Mouse (Mus musculus) kidney, embryonic 14.5 days (tissue): ENCODE measurements around the gene Kcnh4. TPM values are rescaled to one million over a fixed set of nuclear protein-coding genes. Genes with fewer than 3 reads are reported as not detected.

ENCODE experiments used
- ATAC-seq: fragments of 200-750 bp; cut with Nextera tagmentation; 2 replicates; pipeline ENCODE4 v1.8.0; 2017; ENCODE audit warnings: moderate number of reproducible peaks, mild to moderate bottlenecking, moderate TSS enrichment, moderate library complexity; ENCODE audit not compliant: low FRiP score, low TSS enrichment
- H3K27ac ChIP-seq: fragments of 300-500 bp; sonication (generic); 2 replicates; pipeline ENCODE4 v1.5.1; 2014; ENCODE audit warnings: low read depth, mild to moderate bottlenecking, low read length, moderate library complexity, mixed read lengths
- H3K27me3 ChIP-seq: fragments of 300-500 bp; sonication (generic); 2 replicates; pipeline ENCODE4 v1.6.1; 2014; ENCODE audit warnings: mild to moderate bottlenecking, low read length; ENCODE audit not compliant: control insufficient read depth, insufficient read depth
- H3K36me3 ChIP-seq: fragments of 300-500 bp; sonication (generic); 2 replicates; pipeline ENCODE4 v1.6.1; 2014; ENCODE audit warnings: low read length, mixed read lengths; ENCODE audit not compliant: control insufficient read depth, insufficient read depth
- H3K4me1 ChIP-seq: fragments of 300-500 bp; sonication (generic); 2 replicates; pipeline ENCODE4 v1.6.1; 2014; ENCODE audit warnings: low read length, mixed read lengths; ENCODE audit not compliant: control insufficient read depth, insufficient read depth
- H3K4me2 ChIP-seq: fragments of 300-500 bp; sonication (generic); replicated peaks from 2 replicates; pipeline ENCODE4 v1.6.1; 2014; ENCODE audit warnings: low read depth, mild to moderate bottlenecking, low read length
- H3K4me3 ChIP-seq: fragments of 300-500 bp; sonication (generic); 2 replicates; pipeline ENCODE4 v1.5.1; 2014; ENCODE audit warnings: mild to moderate bottlenecking, low read length
- H3K9ac ChIP-seq: fragments of 300-500 bp; sonication (generic); 2 replicates; pipeline ENCODE4 v1.6.1; 2014; ENCODE audit warnings: low read depth, mild to moderate bottlenecking, low read length, moderate library complexity
- H3K9me3 ChIP-seq: fragments of 300-500 bp; sonication (generic); 2 replicates; pipeline ENCODE4 v1.6.1; 2016; ENCODE audit warnings: low read length; ENCODE audit not compliant: control insufficient read depth
- WGBS: fragments of 180-500 bp; shearing (Covaris S2); extraction: QIAGEN DNeasy Blood & Tissue Kit; methylation state at CpG from one replicate; pipeline ENCODE4 v1.1.7; 2014; 5-methylcytosine and 5-hydroxymethylcytosine counted together
- polyA plus RNA-seq: library from polyadenylated mRNA; unstranded; fragments of >200 nt; fragmentation: Nextera tagmentation; extraction: Ambion mirVana; gene quantifications from 2 replicates; pipeline ENCODE4 v1.2.1, GENCODE M21; 2014

Kcnh4 gene
- polyA plus RNA-seq, 1 experiment from 2014 or later: not detected

GRCm38 (mm10) chr11:100735134-100735865, 24.4 kb downstream of the Kcnh4 start:
- Histone ChIP-seq H3K4me2 (no peak overlapping the region; the same call in 1 of the 2 replicates), H3K9ac (no peak overlapping the region), H3K27me3 (no peaks in the 10 kb centered on the region), H3K36me3 (peaks cover 9% of the 10 kb centered on the region; the same call in 1 of the 2 replicates), H3K4me3 (no peak overlapping the region), H3K4me1 (peaks cover 19% of the 10 kb centered on the region), H3K9me3 (no peaks in the 10 kb centered on the region), H3K27ac (no peak overlapping the region)
- no peak for ATAC-seq
- WGBS: 87% methylated on average over 9 of the region's 9 CpGs

DNA sequence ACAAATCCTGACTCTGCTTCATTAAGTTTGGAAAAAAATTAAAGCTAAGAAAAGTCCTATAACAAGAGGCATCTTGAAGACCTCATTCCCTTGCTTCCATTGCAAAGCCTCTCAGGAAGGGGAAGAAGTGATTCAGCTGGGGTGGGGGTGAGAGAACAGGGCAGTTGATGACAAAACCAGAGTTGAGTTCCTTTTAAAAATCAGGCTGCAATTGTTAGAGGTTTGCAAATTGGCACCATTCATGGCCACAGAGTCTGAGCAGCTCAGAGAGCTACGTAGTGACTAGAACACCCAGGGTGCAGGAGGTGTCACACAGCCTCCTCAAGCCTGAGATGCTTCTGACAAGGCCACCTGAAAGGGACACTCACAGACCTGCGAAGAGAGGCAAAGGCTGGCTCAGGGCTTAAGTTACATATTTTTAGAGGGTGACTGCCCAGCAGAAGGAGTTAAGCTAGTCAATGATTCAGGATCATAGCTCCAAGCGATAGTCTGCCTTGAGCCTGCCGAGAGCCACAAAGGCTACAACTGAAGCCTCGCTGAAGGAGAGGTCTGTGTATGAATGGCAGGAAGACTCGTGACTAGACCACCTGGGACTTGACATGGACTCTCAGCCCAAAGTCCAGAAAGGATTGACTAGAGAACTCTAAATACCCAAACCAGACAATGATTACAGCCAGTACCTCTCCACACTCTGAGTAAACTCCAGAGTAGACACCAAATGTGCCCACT, 29.1 kb downstream of the Kcnh4 start:
- H3K9me3 ChIP-seq: no peaks in the 10 kb centered on the region
- no peak overlapping the region for H3K4me3 ChIP-seq
- no peaks in the 10 kb centered on the region for H3K27me3 ChIP-seq
- peaks cover under 1% of the 10 kb centered on the region; the same call in 1 of the 2 replicates for H3K4me1 ChIP-seq
- ATAC-seq: no peak
- peaks cover 16% of the 10 kb centered on the region; the same call in 1 of the 2 replicates for H3K36me3 ChIP-seq
- no peak overlapping the region for H3K4me2 ChIP-seq
- no peak overlapping the region for H3K27ac ChIP-seq
- H3K9ac ChIP-seq: no peak overlapping the region
- WGBS: 86% methylated on average over 6 of the region's 6 CpGs

DNA sequence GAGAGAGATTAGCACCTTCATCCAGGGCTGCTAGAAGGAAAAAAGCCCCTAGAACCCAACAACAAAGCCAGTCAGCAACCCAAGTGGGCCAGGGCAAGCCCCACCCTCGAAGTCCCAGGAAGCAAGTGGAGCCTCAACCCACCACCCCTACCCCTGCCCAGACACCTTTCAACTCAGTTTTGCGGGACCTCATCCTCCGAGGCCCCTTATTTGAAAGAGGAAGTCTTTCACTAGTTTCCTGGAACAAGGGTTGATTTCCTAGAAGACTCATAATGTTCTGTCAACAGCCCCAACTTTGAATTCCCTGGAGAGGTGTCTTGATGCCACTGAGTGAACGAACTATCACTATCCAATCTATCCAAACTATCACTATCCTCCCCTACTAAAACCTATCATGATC, 29.8 kb downstream of the Kcnh4 start:
- H3K4me2 ChIP-seq: no peak overlapping the region
- no peaks in the 10 kb centered on the region for H3K27me3 ChIP-seq
- no peak overlapping the region for H3K27ac ChIP-seq
- WGBS: 89% methylated on average over 4 of the region's 4 CpGs
- ATAC-seq: no peak
- H3K9ac ChIP-seq: no peak overlapping the region
- no peaks in the 10 kb centered on the region for H3K9me3 ChIP-seq
- H3K36me3 ChIP-seq: peaks cover 15% of the 10 kb centered on the region; the same call in 1 of the 2 replicates
- peaks cover 4% of the 10 kb centered on the region; the same call in 1 of the 2 replicates for H3K4me1 ChIP-seq
- H3K4me3 ChIP-seq: no peak overlapping the region

DNA sequence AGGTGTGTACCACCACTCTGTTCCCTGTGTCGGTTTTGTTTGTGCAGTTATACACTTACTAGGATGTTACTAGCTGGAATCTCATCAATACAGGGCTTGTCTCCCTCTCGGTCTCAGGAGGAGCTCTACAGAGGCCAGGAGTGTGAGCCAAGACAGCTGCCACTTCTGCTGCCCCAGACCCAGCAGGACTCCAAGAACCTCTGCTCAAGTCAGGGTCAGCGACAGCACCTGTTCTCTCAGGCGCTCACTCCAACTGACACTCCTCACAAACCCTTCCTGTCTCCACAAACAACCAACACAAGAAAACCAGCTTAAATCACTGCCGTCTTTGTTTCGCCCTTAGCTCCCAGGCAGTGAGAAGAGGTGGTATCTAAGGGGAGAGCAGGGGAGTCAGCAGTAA, 31.1 kb downstream of the Kcnh4 start:
- Histone ChIP-seq H3K9me3 (no peaks in the 10 kb centered on the region), H3K27ac (no peak overlapping the region), H3K4me2 (no peak overlapping the region), H3K9ac (no peak overlapping the region), H3K4me3 (no peak overlapping the region), H3K4me1 (peaks cover 8% of the 10 kb centered on the region; the same call in 1 of the 2 replicates), H3K36me3 (peaks cover 12% of the 10 kb centered on the region; the same call in 1 of the 2 replicates), H3K27me3 (no peaks in the 10 kb centered on the region)
- ATAC-seq: no peak
- 88% methylated on average over 6 of the region's 6 CpGs for WGBS

GRCm38 (mm10) chr11:100727201-100727600, 32.5 kb downstream of the Kcnh4 start:
- H3K27ac ChIP-seq: no peak overlapping the region
- H3K9me3 ChIP-seq: no peaks in the 10 kb centered on the region
- H3K4me2 ChIP-seq: no peak overlapping the region
- WGBS: 92% methylated on average over 3 of the region's 3 CpGs
- H3K4me1 ChIP-seq: peaks cover 17% of the 10 kb centered on the region
- H3K27me3 ChIP-seq: no peaks in the 10 kb centered on the region
- H3K9ac ChIP-seq: no peak overlapping the region
- ATAC-seq: no peak
- no peak overlapping the region for H3K4me3 ChIP-seq
- H3K36me3 ChIP-seq: peaks cover 12% of the 10 kb centered on the region; the same call in 1 of the 2 replicates

GRCm38 (mm10) chr11:100724919-100725512, 34.7 kb downstream of the Kcnh4 start:
- no peak for ATAC-seq
- peaks cover 17% of the 10 kb centered on the region for H3K4me1 ChIP-seq
- no peak overlapping the region for H3K9ac ChIP-seq
- H3K4me3 ChIP-seq: no peak overlapping the region
- H3K27ac ChIP-seq: no peak overlapping the region; the same call in 1 of the 2 replicates
- H3K4me2 ChIP-seq: no peak overlapping the region
- H3K27me3 ChIP-seq: no peaks in the 10 kb centered on the region
- 34% methylated on average over 5 of the region's 5 CpGs for WGBS
- H3K9me3 ChIP-seq: no peaks in the 10 kb centered on the region
- peaks cover 12% of the 10 kb centered on the region; the same call in 1 of the 2 replicates for H3K36me3 ChIP-seq

- no peak overlapping the region for H3K27ac ChIP-seq
- no peaks in the 10 kb centered on the region for H3K27me3 ChIP-seq
- no peak overlapping the region for H3K4me2 ChIP-seq
- WGBS: 38% methylated on average over 2 of the region's 2 CpGs
- no peak overlapping the region for H3K9ac ChIP-seq
- H3K36me3 ChIP-seq: peaks cover 20% of the 10 kb centered on the region
- ATAC-seq: no peak
- H3K9me3 ChIP-seq: no peaks in the 10 kb centered on the region
- peaks cover 17% of the 10 kb centered on the region for H3K4me1 ChIP-seq
- no peak overlapping the region for H3K4me3 ChIP-seq
These were observed 37.2 kb downstream of the Kcnh4 start for GRCm38 (mm10) chr11:100722493-100723028.

DNA sequence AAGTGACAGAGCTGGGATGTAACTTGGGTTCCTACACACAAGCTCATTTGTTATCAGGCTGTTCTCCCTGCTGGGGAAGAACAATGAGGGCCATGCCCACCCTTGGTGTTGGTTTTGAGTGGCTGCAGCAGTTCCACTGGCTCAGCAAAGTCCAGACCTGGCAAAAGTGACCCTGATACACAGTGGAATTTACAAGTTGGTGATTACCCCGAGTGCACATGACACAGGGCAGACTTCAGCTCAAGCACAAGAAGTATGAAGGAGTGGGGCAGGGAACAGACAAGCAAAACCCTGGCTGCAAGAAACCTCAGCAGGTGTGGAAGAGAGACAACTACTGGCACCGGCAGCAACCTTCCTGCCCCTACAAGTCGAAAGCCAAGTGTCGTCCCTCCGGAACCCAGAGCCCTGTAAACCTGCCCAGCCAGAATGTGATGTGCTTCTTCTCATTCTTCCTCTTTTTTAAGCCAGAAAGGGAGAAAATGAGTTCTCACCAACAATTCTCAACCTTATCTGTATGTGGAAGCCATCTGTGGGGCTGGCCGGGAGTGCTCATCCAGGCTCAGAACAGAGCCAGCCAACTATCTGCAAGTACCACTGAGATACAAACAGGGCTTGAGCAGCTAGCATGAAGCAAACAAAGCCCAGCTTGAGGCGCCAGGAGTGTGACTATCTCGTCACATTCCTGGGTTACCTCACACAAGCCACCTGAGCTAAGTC, 37.8 kb downstream of the Kcnh4 start:
- WGBS: 75% methylated on average over 8 of the region's 8 CpGs

More for the DNA sequence above, 37.8 kb downstream of the Kcnh4 start:
- peaks cover 27% of the 10 kb centered on the region for H3K36me3 ChIP-seq
- H3K4me3 ChIP-seq: no peak overlapping the region
- no peak overlapping the region for H3K4me2 ChIP-seq
- H3K9me3 ChIP-seq: no peaks in the 10 kb centered on the region
- peaks cover 17% of the 10 kb centered on the region for H3K4me1 ChIP-seq
- H3K27ac ChIP-seq: peak overlapping the region; percentile 63
- no peak overlapping the region for H3K9ac ChIP-seq
- ATAC-seq: no peak
- no peaks in the 10 kb centered on the region for H3K27me3 ChIP-seq
